Mouse (Mus musculus) adrenal gland, postnatal 10 days (tissue): Measurements from ENCODE around the gene Fam193b. TPM values are rescaled to one million over a fixed set of nuclear protein-coding genes. Genes with fewer than 3 reads are reported as not detected.
A peak's percentile ranks its signal among the peaks of the same experiment; 100 is the strongest.
"Not testable (repeated sequence)": the region's sequence is repeated elsewhere in the genome, so short reads cannot be mapped to it uniquely, and the experiment has no call there.

Experiments used
- DNase-seq: peaks from one replicate; pipeline ENCODE4 v3.0.0; 2021; ENCODE audit warnings: mixed read lengths
- long read RNA-seq, 2 experiments: library from polyadenylated mRNA; stranded (forward); transcript quantifications; one replicate each; pipeline ENCODE4 v2.0.0; 2021
- total RNA-seq, 2 experiments: library from RNA; stranded (reverse); gene quantifications; 2 replicates each; pipeline ENCODE4 v1.2.3; 2021

The Fam193b gene
- 10 to 100 TPM; 32.4 to 52.0 TPM for total RNA-seq
- long read RNA-seq, experiment 1, full-length matches to known transcripts, result 2 of 30 reads
- long read RNA-seq, experiment 1, partial matches to known transcripts, result 7 of 30 reads
- long read RNA-seq, experiment 1, other reads (novel, unspliced or antisense), result 21 of 30 reads
- long read RNA-seq, experiment 2, full-length matches to known transcripts, result 4 of 32 reads
- long read RNA-seq, experiment 2, partial matches to known transcripts, result 7 of 32 reads
- long read RNA-seq, experiment 2, other reads (novel, unspliced or antisense), result 21 of 32 reads

DNA sequence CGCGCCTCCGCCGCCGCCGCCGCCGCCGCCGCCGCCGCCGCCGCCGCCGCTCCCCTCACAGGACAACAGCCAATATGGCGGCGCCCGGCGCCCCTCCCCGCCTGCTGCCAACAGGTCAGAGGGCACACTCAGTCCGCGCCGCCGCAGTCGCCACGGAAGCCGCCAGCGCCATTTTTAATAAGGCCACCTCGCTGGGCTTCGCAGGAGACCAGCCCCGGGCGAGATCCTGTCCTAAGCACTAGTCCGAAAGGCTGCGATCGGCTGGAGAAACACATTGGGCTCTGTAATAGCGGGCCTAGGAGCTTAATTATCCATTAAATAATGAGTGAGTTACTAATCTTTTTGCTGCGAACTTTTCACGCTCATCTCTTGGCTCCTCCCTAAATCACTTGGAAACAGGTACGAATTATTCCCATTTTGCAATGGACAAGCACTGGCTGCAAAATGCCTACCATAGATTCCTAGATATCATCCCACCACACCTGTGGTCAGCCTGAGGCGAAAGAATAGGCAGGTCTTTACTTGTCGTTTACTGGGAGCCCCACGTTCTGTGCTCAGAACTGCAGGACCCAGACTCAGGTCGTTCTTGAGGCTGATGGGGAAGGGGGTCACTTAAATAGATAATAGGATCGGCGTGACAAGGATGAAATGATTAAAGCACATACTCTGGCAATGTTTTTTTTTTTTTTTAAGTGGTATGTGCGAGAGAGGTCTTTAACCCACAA lies at the start of gene Fam193b:
Gene Fam193b (minus strand): TSS at position 94 of the 725 bp plus-strand sequence.
- peak; percentile 97 for DNase-seq

DNA sequence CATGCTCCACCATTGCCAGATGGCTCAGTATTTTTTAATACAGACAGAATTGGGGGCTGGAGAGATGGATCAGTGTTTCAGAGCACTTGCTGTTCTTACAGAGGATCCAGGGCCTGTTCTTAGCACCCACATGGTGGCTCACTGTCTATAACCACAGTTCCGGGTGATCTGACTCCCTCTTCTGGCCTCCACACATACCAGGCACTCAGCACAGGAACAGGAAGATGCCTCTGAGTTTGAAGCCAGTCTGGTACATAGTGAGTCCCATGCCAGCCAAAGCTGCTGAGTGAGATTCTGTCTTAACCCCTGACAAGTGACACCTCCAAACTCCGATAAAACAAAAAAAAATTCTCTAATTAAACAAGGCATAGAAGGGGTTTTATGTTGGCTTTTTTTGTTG lies 49.4 kb upstream of the Fam193b start:
- DNase-seq, result no peak

DNA sequence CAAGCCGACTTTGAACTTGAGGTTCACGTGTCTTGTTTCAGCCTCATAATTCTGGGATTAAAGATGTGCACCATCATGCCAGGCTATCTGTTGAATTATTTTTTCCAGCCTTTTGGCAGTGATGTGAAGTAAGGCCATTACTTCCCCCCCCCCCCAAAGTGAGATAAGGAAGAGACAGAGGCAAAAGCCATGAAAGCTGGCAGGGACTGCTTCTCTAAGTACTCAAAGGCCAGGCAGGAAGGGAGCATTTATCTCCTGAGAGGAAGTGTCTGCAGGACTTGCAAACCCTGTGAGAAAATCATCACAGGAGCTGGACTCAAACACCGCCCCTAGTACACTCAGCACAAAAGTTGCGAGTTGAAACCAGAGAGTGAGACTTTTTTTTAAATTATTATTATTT lies 48.4 kb upstream of the Fam193b start:
- DNase-seq, result no peak

DNA sequence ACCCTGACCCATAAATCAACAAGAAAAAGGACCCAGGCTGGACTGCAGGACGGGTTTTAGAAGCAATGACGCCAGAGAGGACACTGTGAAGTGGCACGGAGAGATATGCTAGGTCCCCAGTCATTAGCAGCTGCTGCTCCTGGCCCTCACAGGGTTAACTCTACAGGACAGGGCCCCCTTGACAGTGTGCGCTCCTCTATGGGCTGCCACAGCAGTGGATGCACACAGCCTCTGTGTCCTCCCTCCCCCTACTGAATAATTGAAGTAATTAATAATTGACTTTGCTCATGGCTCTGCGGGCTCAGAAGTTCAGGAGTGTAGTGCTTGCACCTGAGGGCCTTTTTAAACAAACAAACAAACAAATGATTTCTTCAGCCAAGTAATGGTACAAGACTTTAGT lies 42.6 kb upstream of the Fam193b start:
- no peak for DNase-seq

DNA sequence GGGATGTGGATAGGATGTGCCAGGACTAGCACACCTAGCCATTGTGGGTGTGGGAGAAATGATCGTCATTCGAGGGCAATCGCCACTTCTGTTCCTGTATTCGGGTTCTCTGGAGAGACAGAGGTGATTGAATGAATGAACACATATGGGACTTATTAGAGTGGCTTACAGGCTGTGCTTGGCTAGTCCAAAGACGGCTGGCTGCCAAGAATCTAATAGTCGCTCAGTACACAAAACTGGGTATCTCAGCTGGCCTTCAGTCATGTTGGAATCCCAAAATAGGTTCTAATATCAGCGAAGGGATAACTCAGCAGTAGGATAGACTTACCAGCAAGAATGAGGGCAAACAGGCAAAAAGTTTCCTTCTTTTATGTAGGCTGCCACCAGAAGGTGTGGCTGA lies 41.1 kb upstream of the Fam193b start:
- DNase-seq, result no peak

DNA sequence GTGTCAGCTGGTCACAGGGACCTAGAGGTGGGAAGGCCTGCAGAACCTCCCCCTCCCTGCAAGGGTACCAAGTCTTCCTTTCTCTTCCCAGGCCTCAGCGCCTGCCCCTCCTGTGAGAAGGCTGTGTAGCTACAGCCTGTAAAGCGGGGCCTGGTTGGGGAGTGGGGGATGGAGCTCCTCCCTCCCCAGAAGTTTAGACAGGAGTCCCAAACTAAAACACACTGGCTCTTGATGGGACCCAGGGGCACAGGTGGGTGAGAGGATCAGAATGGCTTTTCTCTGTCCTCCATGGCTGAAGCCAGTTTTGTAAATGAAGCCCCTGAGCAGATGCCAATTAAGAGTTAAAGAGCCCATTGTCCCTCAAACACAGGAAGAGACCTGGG lies 36.7 kb upstream of the Fam193b start:
- DNase-seq, result no peak

DNA sequence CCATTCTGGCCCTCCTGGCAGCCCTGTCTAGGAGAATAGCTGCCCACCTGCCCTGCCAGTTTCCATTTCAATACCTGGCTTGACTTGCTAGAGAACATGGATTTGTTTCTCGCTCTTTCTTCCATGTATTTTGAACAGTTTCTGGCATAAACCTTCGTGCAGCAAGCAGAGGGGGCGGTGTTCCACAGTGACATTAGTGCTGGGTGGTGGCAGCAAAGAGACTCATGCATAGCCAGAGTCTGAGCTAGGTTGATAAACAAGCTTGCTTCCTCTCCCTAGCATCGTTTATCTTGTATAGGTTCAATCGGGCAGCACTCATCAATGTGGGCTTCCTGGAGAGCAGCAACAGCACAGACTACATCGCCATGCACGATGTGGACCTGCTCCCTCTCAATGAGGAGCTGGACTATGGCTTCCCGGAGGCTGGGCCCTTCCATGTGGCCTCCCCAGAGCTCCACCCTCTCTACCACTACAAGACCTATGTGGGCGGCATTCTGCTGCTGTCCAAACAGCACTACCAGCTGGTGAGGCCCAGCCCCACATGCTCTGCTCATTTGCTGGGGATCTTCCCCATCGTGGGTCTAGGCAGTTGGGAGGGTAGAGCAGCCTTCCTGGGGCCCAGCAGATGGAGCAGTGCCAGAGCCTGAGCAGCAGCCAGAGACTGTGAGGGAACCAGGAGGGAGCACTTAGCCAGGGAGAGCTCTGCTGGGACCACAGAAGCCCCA lies 36.1 kb upstream of the Fam193b start:
- DNase-seq, result no peak

DNA sequence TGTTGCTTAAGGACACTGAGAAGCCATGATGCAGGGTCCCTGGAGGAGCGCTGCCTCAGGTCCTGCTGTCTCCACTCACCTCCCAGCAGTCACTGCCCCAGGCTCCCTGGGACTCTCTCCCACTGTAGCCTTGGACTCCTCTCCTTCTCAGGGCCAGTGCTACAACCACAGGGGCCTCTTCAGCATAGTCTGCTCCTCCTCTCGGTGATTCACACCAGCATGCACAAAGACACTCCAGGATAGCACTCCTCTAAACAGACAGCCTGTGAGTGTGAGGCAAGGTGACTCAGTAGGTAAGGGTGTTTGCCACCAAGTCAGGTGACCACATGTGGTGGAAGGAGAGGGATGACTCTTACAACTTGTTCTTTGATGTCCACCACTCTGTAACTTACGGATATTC lies 33.7 kb upstream of the Fam193b start:
- no peak for DNase-seq

DNA sequence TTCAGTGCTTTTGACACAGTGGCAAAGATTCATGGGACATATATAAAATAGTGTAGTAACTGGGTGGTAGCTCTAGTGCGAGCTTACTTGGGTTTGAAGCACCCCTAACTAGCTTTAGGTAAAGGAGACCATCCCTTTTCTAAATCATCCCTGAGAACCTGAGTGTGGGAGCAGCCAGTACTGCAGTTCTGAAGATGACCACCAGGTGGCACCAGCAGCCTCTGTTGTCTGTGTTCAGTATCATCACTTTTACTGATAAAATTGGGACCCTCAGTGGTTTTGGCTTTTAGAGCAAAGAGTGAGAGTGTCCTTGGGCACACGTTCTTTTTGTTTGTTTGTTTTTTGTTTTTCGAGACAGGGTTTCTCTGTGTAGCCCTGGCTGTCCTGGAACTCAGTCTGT lies 30.7 kb upstream of the Fam193b start:
- peak; percentile 91 for DNase-seq

DNA sequence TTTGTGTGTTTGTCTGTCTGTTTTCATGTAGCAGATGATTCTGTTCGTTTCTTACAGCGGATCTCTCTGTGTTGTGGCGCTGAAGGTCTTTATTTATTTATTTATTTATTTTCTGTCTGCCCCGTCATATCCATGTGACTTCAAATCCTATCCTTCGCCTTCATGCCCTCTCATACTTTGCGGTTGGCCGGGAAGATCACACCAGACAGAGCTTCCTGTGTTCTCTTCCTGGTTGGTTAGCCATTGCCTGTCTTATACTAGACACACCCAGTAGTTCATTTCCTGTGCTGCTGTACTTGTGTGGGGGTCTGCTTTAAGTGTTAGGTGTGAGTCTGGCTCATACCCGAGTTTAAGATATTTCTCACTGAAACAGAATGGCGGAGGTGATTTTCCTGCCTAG lies 29.7 kb upstream of the Fam193b start:
- no peak for DNase-seq

DNA sequence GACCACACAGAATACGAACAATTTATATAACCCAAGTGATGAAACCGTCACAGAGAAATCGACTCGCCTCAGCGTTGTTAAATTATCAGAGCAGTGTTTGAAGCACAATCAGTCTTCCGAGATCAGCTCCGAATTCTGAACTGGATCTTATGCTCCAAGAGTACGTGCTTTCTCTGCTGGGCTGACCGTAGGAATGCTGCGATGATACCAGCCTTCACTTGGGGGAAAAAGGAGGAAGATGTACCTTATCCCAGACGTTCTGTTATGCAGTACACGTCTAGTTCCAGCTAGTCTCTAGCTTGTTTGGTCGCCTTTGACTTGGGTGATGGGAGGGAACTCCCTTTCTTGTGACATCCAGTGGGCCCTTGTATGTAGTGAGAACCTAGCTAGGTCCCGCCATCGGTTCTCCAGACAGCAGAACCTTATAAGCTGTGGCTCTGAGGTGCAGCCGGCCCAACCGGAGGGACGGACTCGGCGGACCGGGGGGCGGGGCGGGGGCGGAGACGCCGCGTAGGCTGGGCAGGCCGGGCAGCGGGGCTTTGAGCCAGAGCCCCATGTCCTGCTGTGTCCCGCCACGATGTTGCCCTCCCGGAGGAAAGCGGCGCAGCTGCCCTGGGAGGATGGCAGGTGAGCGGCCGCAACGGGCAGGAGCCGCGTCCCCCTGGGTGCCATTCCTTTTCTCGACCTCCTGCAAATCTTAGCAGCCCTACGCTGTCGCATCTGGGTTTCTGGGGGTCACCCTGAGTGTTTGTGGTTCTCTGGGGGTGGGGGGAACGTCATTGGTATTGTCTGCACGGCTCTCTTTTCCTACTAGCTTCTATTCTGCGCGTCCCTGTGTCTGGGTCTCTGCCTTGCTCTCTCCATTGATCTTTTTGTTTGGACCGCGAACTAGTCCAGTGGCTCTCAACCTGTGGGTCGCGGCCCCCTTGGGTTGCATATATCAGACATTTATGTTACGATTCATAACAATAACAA lies 28.9 kb upstream of the Fam193b start, which contains the start of gene B4galt7:
Gene B4galt7 (plus strand): TSS at position 331 of the 975 bp plus-strand sequence.
- peak; percentile 96 for DNase-seq

DNA sequence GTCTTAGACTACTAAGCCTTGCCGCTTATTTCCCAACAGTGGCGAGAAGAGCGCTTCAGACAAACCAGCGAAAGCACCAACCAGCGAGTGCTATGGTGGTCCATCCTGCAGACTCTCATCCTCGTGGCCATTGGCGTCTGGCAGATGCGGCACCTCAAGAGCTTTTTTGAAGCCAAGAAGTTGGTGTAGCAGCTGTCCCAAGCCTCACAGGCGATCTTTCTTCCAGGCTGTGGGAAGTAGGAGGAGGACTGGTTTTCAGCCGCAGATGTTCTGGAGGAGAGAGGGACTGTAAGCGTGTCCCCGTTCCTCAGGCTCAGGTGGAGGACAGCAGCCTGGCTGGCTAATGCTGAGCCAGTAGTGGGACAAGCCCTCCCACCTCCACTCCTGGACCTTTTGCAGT lies 25.9 kb upstream of the Fam193b start:
- no peak for DNase-seq

DNA sequence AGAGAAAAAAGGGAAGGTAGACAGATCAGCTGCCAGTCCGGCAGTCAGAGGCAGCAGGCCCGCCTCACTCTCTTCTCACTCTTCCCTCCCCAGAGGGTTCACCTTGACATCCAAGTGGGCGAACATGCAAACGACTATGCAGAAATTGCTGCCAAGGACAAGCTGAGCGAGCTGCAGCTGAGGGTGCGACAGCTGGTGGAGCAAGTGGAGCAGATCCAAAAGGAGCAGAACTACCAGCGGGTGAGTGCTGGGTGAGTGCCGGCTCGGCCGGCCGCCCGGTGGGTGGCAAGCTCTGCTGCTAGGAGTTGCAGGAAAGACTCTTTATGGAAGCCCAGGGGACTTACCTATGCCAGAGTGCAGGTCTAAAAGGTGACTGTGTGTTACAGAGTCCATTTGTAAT lies 24.5 kb upstream of the Fam193b start:
- peak; percentile 69 for DNase-seq

DNA sequence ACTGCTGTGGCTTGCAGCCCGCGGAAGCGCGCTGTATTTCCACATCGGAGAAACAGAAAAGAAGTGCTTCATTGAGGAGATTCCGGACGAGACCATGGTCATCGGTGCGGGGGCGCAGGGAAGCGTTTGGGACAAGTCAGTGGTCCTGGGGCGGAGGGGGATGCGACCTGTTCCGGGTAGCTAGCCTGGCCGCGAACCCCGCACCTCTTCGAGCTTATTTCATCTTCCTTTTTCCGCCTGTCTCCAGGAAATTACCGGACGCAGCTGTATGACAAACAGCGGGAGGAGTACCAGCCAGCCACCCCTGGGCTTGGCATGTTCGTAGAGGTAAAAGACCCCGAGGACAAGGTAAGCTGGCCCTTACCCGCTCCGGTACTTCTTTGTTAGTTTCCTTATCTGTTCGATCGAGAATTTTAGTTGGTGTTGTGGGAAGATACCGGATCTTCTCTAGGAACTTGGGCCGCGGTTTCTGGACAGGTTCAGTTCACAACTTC lies 22.4 kb upstream of the Fam193b start:
- no peak for DNase-seq

DNA sequence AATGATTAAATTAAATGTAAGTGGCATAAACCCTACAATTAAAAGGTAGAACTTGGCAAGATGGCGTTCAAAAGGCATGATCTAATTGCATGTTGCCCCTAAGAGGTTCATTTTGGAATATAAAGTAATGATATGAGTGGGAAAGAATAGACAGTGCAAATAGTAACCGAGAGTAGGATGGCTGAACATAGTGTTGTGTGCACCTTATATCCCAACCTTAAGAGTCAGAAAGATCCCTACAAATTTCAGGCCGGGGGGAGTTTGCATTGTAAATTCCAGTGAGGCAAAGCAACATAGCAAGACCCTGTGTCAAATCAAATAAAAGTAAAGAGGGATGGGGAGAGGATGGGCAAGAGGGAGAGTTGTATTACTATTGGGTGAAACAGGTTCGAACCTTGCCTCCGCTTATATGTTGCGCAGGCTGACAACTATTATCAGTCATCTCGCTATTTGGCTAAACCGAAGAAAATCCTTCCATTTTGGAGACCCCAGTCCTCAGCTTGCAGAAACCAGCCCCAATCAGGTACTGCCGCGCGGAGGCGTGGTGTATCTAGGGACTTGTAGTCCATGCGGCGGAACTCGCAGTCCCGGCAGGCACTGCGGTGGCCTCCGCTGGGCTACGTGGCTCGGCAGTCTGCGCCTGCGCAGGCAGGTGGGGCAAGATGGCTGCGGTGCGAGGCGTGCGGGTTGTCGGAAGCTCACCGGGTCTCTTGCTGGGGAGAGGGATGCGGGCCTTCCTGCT lies 21.8 kb upstream of the Fam193b start:
- peak; percentile 98 for DNase-seq

DNA sequence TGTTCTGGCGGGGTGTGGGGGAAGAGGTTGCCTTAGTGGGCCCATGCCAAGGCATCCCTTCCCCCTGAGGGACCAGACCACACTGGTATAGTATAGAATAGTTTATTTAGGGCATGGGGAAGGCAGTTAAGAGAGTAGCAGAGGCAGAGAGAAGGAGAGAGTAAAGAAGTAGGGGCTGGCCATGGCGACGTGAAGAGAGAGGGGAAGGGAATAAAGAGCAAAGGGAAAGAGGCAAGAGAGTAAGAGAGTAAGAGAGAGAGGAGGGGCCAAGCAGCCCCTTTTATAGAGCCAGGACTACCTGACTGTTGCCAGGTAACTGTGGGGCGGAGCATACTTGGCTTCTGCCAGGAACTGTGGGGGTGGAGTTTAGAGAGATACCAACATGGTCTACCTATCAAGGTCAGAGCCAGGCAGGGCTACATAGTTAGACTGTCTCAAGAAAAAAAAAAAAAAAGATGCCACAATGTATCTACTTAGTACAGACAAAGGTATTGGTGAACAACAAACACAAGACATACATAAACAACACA lies 21.1 kb upstream of the Fam193b start:
- no peak for DNase-seq

DNA sequence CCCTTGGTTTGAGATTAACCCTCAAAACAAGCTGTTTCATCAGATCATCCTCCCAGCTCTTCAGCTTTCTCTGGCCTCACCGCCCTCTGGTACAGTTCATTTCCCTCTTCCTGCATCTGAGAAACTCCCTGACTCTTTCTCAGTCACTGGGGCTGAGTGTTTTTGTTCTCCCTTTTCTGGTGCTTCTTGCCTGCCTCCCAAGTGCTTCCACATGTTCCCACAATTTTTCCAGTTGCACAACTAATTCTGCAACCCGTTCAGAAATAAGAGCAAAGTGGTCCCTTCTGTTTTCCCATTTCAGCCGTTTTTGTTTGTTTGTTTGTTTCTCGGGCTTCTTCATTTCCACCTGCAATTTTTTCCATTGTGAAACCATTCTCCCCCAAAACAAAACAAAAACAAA lies 7.2 kb upstream of the Fam193b start:
- no peak for DNase-seq

DNA sequence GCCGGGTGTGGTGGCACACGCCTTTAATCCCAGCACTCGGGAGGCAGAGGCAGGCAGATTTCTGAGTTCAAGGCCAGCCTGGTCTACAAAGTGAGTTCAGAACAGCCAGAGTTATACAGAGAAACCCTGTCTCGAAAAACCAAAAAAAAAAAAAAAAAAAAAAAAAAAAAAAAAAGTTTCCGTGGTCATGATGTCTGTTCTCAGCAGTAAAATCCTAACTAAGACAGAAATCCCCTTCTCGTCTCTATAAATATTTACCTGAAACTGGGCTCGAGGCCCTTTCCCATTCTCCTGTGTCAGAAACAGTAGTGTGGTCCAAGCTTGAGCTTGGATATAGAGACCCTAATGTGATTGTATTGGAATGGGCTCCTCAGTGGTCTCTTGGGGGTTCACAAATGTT lies 6.0 kb upstream of the Fam193b start:
- DNase-seq, result not testable (repeated sequence)

DNA sequence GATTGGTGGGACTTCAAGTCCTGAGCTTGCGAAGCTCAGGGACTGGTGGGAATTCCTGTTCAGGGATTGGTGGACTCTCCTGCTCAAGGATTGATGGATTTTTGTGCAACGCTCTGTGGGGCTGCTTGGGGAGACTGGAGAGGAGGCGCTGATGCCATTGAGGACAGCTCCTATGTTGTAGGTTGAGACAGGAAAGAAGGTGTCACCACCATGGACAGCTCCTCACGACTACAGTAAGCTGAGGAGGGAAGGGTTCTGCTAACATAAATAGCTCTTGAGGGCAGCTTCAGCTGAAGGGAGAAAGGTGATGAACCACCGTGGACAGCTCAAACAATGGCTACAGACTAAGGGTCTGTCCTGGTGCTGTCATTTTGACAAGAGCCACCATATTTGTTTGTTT lies 5.0 kb upstream of the Fam193b start:
- no peak for DNase-seq

DNA sequence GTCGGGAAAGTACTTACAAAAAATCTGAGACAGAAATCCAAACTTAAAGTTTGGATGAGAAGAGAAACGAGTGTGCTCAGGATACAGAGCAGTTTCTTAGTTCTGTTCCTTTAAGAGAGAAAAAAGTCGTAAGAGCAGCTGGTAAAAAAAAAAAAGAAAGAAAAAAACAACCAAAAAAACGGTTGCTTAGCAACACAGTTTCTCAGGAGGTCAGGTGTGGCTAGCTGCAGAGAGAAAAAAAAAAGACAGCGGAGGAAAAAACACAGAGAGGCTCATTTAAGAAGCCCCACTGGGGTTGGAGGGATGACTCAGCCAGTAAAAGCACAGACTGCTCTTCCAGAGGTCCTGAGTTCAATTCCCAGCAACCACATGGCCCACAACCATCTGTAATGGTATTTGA lies 3.4 kb upstream of the Fam193b start:
- no peak for DNase-seq

DNA sequence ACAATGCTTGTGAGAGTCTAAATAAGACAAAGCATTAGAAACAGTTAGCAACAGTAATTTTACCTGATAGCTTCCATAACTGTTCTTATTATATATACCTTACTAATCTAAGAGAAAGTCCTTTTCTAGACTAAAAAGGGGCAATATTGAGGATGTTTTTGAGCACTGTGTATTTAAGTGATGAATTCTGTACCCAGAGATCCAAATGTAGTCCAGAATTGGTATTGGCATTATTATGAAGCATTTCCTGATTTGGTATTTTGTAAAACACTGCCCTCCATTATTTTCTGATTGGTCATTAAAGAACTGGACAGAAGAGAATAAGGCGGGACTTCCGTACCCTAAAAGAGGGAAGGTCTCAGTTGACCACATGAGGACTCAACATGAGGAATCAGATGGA lies 2.5 kb upstream of the Fam193b start, which contains the start of gene Tmed9:
Gene Tmed9 (plus strand): TSS at position 301 of the 400 bp plus-strand sequence.
- DNase-seq, result no peak
